Mouse (Mus musculus): ENCODE measurements around the gene Colgalt2. TPM values are rescaled to one million over a fixed set of nuclear protein-coding genes. Genes with fewer than 3 reads are reported as not detected.
A peak's percentile ranks its signal among the peaks of the same experiment; 100 is the strongest.

Colgalt2 gene
- total RNA-seq, 2 experiments from 2014 or later = 6.5 to 6.6 TPM

DNA sequence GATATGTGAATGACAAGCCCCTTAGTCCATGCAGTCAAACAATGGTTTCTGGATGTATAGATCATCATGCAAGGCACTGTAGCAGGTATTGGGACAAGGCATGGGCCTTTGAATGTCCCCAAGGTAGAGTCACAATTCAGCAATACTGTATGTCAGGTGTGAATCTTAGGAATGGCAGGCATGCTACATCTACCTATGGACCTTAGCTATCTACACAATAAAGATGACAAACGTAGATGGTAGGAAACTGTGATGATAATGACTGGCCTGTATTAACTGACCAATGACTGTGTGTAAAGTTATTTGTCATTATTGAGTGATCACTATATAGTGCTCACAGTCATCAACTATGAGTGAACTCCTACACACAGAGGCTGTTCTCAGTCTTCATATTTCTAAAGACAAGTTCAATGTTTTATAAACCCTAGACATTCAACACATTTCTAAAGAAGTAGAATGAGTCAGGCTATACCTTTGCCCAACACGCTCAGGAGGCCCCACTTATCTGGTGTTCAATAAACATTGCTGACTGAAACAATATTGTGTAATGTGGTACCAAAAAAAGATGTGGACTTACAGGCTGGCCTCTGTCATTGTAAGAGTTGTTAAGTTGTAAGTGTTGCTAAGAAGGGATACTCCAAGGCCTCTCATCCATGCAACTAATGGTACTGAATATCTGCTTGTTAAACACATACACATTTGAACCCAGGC is 144.0 kb downstream of the Colgalt2 start:
- H3K27ac ChIP-seq = no peak overlapping the region
- DNase-seq (ENCODE audit: extremely low spot score in 1 of 2, low spot score in 2 of 2) = no peak
- no peak overlapping the region for H3K4me3 ChIP-seq
- no peak for TF ChIP-seq CTCF (IDR thresholded peaks at IDR 0.05)
- intact Hi-C loops (cut with DNase I) = no loop called here

DNA sequence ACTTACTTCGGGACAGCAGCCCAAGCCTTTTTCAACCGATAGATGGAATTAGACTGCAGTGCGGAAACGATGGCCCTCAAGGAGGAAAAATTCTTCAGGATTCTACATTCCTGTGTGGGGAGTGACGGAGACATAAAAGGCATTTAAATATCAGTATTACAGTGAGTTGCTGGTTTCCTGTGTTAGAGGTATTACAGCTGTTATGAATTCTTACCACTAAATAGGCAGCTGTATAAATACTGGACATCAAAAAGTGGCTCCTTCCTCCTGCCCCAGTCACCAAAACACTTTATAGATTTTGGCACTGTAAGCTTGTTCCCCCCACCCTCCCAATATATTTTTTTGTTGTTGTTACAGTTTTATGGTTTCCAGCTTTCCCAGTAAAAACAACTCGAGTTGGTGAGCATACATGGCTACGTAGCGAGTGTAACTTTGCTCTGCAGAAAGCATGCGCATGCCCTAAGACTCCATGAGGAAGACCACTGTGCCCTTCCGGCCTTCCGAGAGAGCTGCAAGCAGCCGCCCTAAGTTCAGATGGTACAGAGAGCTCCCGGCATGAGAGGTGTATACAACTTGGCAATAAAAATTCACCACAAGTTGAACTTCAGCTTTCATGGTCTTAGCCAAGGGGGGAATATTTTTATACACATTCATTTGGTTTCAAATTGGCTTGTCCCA is 149.6 kb downstream of the Colgalt2 start:
- H3K4me3 ChIP-seq = no peak overlapping the region
- no peak for DNase-seq (ENCODE audit: extremely low spot score in 1 of 2, low spot score in 2 of 2)
- intact Hi-C loops (cut with DNase I) = no loop called here
- H3K27ac ChIP-seq = no peak overlapping the region
- TF ChIP-seq CTCF (IDR thresholded peaks at IDR 0.05) = no peak

DNA sequence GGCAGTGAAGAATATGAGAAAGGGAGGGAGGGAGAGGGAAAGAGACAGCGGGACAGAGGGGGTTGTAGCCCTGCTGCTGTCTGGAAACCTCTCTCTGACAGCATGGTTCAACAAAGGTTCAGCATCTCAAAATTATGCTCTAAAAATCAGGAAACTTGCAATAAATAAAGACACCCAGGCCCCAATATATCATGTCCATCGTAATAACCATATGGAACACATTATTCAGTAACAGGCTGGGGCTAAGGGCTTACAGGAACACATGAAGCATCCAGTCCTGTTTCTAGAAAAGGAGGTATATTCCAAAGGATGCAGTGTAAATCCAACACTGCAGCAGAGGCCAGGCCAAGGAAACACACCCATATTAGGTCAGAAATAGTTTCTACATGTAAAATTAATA is 150.9 kb downstream of the Colgalt2 start:
- no peak overlapping the region for H3K4me3 ChIP-seq
- TF ChIP-seq CTCF (IDR thresholded peaks at IDR 0.05) = no peak
- DNase-seq (ENCODE audit: extremely low spot score in 1 of 2, low spot score in 2 of 2) = no peak
- intact Hi-C loops (cut with DNase I) = no loop called here
- H3K27ac ChIP-seq = no peak overlapping the region

GRCm38 (mm10) chr1:152550973-152551372 is 151.3 kb downstream of the Colgalt2 start:
- no peak overlapping the region for H3K27ac ChIP-seq
- intact Hi-C loops (cut with DNase I) = no loop called here
- TF ChIP-seq CTCF (IDR thresholded peaks at IDR 0.05) = no peak
- no peak for DNase-seq (ENCODE audit: extremely low spot score in 1 of 2, low spot score in 2 of 2)
- H3K4me3 ChIP-seq = no peak overlapping the region

DNA sequence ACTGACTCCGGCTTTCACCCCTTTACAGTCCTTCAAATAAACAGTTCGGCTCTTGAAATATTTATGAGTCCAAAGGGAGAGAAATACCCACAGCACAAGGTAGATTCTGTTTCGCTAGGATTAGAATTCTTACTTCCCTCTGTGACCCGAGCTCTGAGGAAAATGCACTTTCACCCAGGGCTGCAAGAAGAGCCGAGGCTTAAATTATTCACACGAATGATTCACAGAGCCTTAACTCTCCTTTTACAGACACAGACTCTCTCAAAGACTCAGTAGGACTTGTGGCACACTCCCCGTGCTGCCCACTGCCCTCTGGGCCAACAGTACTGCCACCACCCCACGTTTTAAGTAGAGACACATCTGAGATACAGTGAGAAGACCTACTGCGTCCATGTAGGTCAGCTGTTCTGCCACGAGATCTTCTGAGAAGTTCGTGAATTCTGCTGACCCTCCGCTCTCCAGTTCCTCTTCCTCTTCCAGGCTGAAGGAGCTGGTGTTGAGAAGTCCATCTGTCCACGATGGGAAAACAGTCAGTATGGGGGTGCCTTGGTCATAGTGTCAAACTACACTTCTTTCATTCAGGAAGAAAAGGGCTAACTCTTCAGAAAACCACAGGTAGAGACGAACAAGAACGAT is 154.4 kb downstream of the Colgalt2 start:
- intact Hi-C loops (cut with DNase I) = no loop called here
- Histone ChIP-seq H3K4me3 (no peak overlapping the region), H3K27ac (0 out of 2 replicates have a peak overlapping the region, but pooled peaks have one; percentile 6)
- DNase-seq (ENCODE audit: extremely low spot score in 1 of 2, low spot score in 2 of 2) = no peak
- no peak for TF ChIP-seq CTCF (IDR thresholded peaks at IDR 0.05)

GRCm38 (mm10) chr1:152555944-152556573 is 156.4 kb downstream of the Colgalt2 start:
- no peak for TF ChIP-seq CTCF (IDR thresholded peaks at IDR 0.05)
- DNase-seq (ENCODE audit: extremely low spot score in 1 of 2, low spot score in 2 of 2) = peak; percentile 37 to 47
- Histone ChIP-seq H3K4me3 (no peak overlapping the region), H3K27ac (peak overlapping the region; percentile 41)
- intact Hi-C loops (cut with DNase I) = loop anchor here (5.0 kb wide), 1 partner anchor 66 kb away; no protein-coding TSS in a partner anchor

DNA sequence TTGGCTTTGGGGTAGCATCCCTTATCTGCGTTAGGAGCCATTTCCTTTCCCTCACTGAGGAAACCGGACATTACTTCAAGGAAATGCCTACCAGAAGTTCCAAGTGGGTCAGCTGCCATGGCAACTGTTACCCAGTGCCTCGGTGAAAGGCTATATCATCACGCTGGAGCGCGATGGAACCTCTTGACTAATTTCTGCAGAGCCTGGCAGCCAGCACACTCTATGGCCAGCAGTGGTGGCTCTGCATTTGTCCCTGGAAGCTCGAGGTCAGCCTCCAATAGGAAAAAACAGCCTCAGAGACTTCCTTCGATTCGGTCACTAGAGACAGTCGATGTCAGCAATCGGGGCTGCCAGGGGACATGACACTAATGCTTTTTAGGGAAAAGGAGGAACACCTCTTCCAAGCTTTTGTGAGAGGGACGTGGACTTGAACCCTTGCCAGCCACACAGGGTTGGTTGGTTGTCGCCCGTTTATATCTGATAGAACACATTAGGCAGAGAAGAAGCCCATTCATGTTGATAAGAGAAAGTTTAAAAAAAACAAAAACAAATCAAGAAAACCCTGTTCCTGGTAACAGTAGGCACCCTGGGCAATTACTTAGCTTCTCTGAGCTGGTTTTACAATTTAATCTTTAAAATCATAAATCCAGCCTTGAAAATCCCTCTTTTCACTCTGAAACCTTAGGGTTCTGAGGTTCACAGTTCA is 157.1 kb downstream of the Colgalt2 start:
- Histone ChIP-seq H3K27ac (peak overlapping the region; percentile 41), H3K4me3 (no peak overlapping the region)
- intact Hi-C loops (cut with DNase I) = loop anchor here (5.0 kb wide), 1 partner anchor 66 kb away; no protein-coding TSS in a partner anchor
- TF ChIP-seq CTCF (IDR thresholded peaks at IDR 0.05) = no peak
- DNase-seq (ENCODE audit: extremely low spot score in 1 of 2, low spot score in 2 of 2) = no peak

Other genes starting within 250 kb of the Colgalt2 start
- gene Tsen15, start 13.1 kb upstream of the Colgalt2 start, total RNA-seq (2021) = 10 to 100 TPM; 36.1 to 36.5 TPM